Mouse (Mus musculus): ENCODE measurements at regions not wholly inside any gene's neighbourhood (a gene's known extent, or its start where the extent isn't known, plus 50 kb on each side); places are given as distances from the start of the nearest gene placed in this dataset.

- DNase-seq = peak; percentile 12
Measured at GRCm38 (mm10) chr13:44195365-44195764, 410.8 kb downstream of the Cd83 start.

GRCm38 (mm10) chr13:44206042-44206441, 421.5 kb downstream of the Cd83 start:
- no peak for DNase-seq

- no peak for DNase-seq
Measured at GRCm38 (mm10) chr13:44206448-44206847, 421.9 kb downstream of the Cd83 start.

- no peak for DNase-seq
Measured at GRCm38 (mm10) chr13:44207400-44208005, 422.9 kb downstream of the Cd83 start.

- peak; percentile 23 for DNase-seq
Measured at GRCm38 (mm10) chr13:44209036-44209435, 424.5 kb downstream of the Cd83 start.

- no peak for DNase-seq
Measured at GRCm38 (mm10) chr13:44210123-44210522, 425.5 kb downstream of the Cd83 start.

GRCm38 (mm10) chr13:44212356-44212755, 427.8 kb downstream of the Cd83 start:
- no peak for DNase-seq

- no peak for DNase-seq
Measured at GRCm38 (mm10) chr13:44212936-44213335, 428.4 kb downstream of the Cd83 start.

GRCm38 (mm10) chr13:44218266-44218665, 433.7 kb downstream of the Cd83 start:
- DNase-seq = no peak

GRCm38 (mm10) chr13:44221721-44222120, 437.1 kb downstream of the Cd83 start:
- peak; percentile 15 for DNase-seq

- peak; percentile 65 for DNase-seq
Measured at GRCm38 (mm10) chr13:44222335-44222734, 437.8 kb downstream of the Cd83 start.

- no peak for DNase-seq
Measured at GRCm38 (mm10) chr13:44227706-44228459, 443.3 kb downstream of the Cd83 start.

GRCm38 (mm10) chr13:44228540-44229135, 444.1 kb downstream of the Cd83 start:
- peak; percentile 27 for DNase-seq

- no peak for DNase-seq
Measured at GRCm38 (mm10) chr13:44229136-44229611, 444.6 kb downstream of the Cd83 start.

- DNase-seq = no peak
Measured at GRCm38 (mm10) chr13:44231403-44231802, 446.8 kb downstream of the Cd83 start.

GRCm38 (mm10) chr13:44231868-44232715, 447.5 kb downstream of the Cd83 start:
- no peak for DNase-seq

GRCm38 (mm10) chr13:44232716-44233051, 448.1 kb downstream of the Cd83 start:
- no peak for DNase-seq

- DNase-seq = no peak
Measured at GRCm38 (mm10) chr13:44234241-44234640, 449.7 kb downstream of the Cd83 start.

GRCm38 (mm10) chr13:44235236-44235635, 450.7 kb downstream of the Cd83 start:
- no peak for DNase-seq

GRCm38 (mm10) chr13:44235941-44236340, 451.4 kb downstream of the Cd83 start:
- DNase-seq = peak; percentile 37

- peak; percentile 77 for DNase-seq
Measured at GRCm38 (mm10) chr13:44238308-44238707, 453.7 kb downstream of the Cd83 start.

- DNase-seq = no peak
Measured at GRCm38 (mm10) chr13:44243211-44243610, 458.6 kb downstream of the Cd83 start.

Data from adrenal gland, postnatal 10 days (tissue).